Mouse (Mus musculus) mature B cell (primary cell): ENCODE results near the gene Capza3.

ENCODE experiments used
- in situ Hi-C: fragments of 300-500 bp; cut with MboI; formaldehyde crosslinking; loops from 2 replicates; pipeline ENCODE4 v1.14.3; 2019

The Capza3 gene

GRCm38 (mm10) chr6:140040952-140041351 lies at the start of gene Capza3:
TSS of gene Capza3 (plus strand) at chr6:140041252.
- in situ Hi-C loops, result no loop called here

DNA sequence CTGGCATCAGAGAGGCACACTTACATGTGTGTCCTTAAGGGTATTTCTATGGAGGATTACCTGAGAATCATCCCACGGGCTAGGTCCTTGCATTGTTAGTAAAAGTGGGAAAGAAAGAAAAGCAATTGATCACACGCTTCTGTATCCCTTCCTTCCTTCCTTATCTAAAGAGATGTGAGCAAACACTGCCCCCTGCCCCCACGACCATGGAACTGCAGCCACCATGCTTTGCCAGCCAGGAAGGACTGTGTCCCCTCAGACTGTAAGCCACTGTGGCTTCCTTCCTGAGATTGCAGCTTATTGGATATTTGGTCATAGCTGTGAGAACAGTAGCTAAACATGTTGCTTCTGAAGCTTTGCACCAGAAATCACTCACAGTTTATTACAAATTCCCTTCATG lies 35.9 kb upstream of the Capza3 start:
- in situ Hi-C loops, result no loop called here

GRCm38 (mm10) chr6:140024404-140024803 lies 16.6 kb upstream of the Capza3 start:
- in situ Hi-C loops, result no loop called here

- in situ Hi-C loops, result no loop called here
These were observed 305 bp downstream of the Capza3 start, which contains the start of gene Plcz1 for GRCm38 (mm10) chr6:140041357-140041756. TSS of gene Plcz1 (minus strand) at chr6:140041457.

DNA sequence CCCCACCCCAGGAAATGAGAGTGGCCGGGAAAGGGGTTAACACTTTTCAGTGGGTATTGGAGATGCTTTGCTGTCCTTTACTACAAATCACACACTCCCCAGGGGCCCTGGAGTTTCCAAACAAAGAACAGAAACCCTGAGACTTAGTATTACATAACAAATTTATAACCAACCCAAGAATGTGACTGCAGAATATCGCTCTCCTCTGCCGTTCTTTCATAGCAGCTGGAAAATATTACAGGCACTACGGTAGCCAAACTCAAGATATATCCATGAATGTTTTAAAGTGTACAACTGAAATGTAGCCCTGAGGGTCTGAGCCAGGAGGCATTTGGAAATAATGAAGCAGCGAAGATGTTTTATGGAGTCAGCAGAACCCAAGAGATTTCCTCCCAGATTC lies 10.4 kb downstream of the Capza3 start:
- in situ Hi-C loops, result no loop called here

- in situ Hi-C loops, result no loop called here
These were observed 13.3 kb downstream of the Capza3 start for GRCm38 (mm10) chr6:140054271-140054928.

DNA sequence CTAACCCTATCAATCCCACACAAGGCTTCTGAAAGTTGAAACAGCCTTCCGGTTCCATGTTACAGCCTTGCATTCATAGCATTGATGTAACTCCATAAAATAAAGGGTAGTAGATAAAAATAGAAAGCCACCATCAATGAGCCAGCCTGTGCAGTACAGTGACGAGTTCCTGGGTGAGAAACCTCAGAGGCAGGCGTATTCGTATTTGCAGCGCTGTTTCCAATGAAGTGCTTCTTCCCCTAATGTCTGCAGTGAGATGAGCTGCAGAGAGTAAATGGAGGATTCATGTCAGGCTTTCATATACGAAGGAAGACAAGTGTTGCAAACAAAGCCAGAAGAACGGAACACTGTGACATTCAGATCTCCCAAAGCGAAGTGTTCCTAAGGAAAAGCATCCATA lies 28.1 kb downstream of the Capza3 start:
- in situ Hi-C loops, result no loop called here

GRCm38 (mm10) chr6:140080933-140081332 lies 39.9 kb downstream of the Capza3 start:
- in situ Hi-C loops, result no loop called here

- in situ Hi-C loops, result no loop called here
These were observed 40.7 kb downstream of the Capza3 start for GRCm38 (mm10) chr6:140081739-140082138.

DNA sequence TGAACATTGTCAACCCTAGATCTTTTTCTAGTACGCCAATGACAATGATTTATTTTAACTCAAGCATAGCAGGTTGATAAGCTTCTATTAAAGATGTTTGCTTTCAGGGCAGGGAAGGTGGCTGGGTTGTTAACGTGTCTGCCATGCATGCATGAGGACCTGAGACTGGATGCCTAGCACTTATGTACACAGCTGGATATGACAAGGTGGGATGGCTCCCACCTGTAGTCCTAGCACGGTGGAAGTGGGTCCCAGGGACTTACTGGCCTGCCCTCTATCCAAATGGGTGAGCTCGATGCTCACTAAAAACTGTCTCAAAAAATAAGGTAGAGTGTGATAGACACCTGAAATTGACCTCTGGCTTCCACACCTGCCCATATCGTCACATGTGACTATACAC lies 48.8 kb downstream of the Capza3 start:
- in situ Hi-C loops, result no loop called here
